Mouse (Mus musculus) G1E-ER4 (cell line): ENCODE measurements around the gene Lcn6. TPM values are rescaled to one million over a fixed set of nuclear protein-coding genes. Genes with fewer than 3 reads are reported as not detected.

ENCODE experiments used
- GATA1 ChIP-seq: IDR thresholded peaks from one replicate; pipeline ENCODE4 v1.8.0; 2012; ENCODE audit warnings: low read length, inconsistent platforms
- polyA plus RNA-seq: library from polyadenylated mRNA; stranded (reverse); fragments of >175 nt; gene quantifications from 2 replicates; pipeline ENCODE4 v1.2.3, GENCODE M21; 2012

Lcn6 gene
- polyA plus RNA-seq: not detected in 2 replicates

DNA sequence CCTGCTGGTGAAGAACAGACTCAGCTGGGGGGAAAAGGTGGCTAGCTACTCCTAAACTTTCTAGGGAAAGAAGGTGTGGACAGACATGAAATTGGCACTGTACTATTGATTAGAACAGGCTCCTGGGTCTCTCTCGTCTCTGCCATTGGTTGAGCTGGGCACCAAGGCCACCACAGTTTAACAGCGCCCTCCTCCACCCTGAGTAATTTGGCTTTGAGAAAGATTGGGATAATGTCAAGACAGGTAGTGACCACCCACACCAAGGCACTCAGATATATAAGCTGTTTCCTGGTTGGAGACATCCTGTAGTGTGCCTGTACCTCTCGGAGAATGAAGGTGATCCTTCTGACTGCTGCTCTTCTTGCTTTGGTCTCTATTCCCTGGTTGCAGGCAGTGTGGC, at the start of gene Lcn6:
TSS of gene Lcn6 (plus strand) at position 301 of the 400 bp plus-strand sequence.
- TF ChIP-seq GATA1: no peak

DNA sequence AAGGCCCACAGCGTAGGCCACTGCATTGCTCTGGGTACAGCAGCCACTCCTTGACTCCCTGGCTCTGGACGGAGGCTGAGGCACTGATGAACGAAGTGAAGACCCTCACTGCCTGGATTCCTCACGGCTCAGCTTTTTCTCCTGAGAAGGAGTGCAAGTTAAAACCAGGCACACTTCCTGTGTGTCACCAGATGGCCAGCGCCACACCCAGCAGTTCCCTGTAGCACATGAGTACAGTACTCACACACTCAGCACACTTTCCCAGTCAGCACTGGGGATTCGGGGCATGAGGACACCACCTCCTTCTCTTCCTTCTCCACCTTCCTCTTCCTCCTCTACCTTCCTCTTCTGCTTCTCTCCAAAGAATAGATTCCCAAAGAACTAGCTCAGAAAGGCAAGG, 48.8 kb upstream of the Lcn6 start, which contains the start of gene Fcna:
TSS of gene Fcna (minus strand) at position 220 of the 400 bp plus-strand sequence.
- TF ChIP-seq GATA1: no peak

DNA sequence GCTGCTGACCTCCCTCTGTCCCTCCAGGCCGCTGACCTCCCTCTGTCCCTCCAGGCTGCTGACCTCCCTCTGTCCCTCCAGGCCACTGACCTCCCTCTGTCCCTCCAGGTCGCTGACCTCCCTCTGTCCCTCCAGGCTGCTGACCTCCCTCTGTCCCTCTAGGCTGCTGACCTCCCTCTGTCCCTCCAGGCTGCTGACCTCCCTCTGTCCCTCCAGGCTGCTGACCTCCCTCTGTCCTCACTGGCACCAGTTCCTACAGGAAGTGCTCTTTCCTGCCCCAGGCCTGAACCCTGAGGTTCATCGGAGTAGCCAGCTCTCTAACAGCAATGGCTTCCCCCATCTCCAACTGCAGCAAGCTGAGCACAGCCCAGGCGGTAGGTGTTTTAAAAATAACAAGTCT, 47.8 kb upstream of the Lcn6 start:
- no peak for TF ChIP-seq GATA1

DNA sequence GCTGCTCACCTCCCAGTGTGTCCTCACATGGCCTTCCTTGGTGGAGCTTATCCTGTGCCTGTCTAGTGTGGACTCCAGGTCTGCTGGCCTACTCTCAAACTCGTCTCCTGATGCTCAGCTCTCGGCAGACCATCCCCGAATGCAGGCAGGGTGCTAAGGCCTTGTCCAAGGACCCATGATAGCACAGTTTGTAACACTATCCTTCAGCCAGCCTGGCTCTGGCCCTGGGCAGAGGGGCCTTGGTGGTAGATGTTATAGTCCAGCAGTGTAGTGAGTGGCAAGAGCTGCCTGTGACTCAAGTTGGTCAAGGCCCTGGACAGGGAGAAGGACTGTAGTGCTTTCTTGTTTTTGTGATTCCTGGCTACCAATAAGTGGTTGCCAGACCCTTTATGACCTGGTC, 43.0 kb upstream of the Lcn6 start:
- no peak for TF ChIP-seq GATA1

DNA sequence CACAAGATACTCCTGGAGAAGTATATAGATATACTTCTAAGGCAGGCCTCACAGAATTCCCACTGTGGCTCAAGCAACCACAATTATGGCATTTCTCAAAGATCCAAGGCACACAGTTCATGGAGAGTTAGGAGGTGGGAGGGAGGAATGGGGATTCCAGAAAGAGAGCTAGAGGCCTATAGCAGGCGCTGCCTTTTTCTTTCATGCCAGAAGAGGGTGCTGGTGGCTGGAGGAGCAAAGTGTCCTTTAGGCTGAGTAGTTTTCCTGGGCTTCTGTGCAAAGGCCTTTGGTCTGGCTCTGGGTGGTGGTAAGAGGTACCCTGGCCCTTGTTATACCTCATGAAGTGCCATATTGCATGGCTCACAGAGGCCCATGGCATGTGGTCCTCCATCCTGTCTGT, 42.5 kb upstream of the Lcn6 start:
- TF ChIP-seq GATA1: no peak

DNA sequence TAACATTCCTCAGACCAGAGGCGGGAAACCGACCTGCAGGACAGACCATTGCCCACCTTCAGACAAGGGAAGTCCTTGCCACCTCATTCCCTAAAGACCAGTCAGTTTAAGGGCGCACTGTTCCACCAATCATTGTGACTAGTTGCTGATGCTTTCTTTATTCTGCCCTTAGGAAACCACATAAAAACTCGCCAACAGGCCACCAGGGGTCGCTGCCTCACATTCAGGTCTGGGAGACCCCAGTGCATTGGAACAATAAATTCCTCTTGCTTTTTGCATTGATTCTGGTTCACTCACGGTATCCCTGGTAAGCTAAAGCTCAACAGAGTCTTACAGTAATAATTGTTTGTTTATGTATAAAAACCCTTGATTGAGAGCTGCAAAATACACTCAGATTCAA, 36.7 kb upstream of the Lcn6 start:
- no peak for TF ChIP-seq GATA1

DNA sequence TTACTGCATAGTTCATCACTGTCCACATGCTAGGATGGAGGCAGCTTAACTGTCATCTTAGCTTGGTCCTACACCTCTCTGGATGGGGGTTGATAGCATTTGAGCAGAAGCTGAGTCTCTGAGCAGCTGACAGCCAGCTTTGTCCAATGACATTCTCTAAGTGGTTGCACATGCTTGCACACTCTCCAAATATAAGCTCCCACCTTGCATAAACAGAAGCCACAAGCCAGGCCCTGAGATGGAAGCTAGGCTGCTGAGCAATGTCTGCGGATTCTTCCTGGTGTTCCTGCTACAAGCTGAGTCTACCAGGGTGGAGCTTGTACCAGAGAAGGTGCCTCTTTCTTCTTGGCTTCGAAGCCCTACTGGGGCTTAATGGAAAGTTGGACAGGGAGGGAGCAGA, 23.7 kb upstream of the Lcn6 start, which contains the start of gene Lcn8:
TSS of gene Lcn8 (plus strand) at position 219 of the 400 bp plus-strand sequence.
- TF ChIP-seq GATA1: no peak

DNA sequence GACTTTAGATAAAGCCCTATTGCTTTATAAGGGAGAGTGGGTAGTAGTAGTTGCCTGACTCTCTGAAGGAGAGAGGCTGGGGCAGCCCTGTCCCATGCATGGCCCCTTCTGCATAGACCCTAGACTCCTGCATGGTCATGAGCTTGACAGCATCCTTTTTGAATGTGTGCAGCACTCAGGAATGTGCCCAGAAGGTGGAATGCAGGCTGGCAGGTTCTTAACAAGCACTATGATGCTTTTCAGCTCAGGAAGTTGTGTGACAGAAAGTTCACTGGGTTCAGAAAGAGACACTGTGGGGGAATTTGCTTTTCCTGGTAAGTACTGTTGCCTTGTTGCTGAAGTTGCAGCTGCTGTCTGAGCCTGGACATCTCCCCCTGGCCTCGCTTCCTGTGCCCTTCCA, 22.1 kb upstream of the Lcn6 start:
- no peak for TF ChIP-seq GATA1

DNA sequence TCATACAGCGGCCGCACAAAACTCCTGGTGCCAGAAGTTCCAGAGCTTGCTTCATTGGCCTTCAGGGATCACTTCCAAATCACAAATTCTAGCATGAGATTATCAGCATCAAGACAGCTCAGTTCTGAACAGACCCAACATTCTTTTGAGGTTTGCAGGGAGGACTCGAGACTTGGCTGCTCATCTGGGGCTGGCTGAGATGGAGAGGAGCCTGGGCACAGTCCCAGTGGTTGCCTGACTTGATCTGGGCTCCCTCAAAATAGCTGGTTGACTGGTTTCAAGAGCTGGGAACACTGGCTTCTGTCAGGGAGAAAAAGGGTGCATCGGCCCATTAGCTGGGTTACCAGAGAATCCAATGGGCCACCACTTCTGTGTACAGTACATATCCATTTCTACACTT, 19.9 kb upstream of the Lcn6 start:
- no peak for TF ChIP-seq GATA1

DNA sequence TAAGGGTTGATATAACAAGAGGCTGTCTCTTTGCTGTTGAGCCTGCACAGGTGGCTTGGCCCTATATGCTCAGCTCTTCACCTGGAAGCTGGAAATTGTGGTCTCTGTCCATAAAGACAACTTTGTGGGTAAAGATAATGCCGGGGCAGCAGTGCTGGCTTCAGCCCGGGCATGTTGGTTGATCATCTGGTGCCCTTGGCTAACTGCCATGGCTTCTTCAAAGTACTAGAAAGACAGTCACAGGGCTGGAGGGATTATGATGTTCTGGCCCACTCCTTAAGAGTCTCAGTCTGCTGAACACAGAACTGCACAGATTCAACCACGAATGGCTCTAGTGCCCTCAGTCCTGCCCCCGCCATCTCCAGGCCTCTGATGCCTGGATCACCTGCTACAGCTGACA, 19.3 kb upstream of the Lcn6 start:
- TF ChIP-seq GATA1: no peak

DNA sequence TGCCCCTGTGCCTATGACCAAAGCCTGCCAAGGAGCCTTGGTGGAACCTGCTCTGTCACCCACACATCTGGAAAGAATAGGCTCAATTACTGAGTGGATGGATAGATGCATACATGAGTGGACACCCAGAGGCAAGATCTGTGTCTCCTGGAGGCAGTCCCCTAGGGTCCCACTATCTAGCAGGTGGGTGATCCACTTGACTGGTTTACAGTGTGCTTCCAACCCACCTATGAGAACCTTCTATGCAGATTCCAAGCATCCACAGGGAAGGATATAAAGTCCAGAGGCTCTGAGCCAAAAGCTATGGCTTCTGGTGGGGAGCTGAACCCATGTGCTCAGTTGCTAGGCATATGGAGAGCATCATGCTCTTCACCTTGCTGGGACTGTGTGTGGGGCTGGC, 18.9 kb upstream of the Lcn6 start, which contains the start of gene Lcn5:
TSS of gene Lcn5 (plus strand) at position 301 of the 400 bp plus-strand sequence.
- TF ChIP-seq GATA1: no peak

DNA sequence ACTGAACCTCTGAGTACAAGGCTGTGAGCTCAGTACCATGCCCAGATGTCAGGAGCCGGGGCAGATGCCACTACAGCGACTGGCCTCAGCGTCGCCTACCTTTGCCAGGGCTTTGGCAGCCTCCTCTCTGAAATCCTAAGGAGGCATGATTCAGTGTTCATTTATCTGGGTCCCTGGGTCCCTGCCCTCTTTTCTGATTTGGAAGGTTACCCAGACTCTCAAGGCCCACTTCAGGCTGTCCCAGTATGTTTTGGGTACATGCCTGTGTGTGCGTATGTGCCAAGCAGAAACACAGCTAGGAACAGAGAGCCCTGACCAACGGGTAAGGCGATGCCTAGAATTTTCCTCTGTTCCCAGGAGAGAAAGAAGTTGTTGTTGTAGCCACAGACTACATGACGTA, 16.3 kb upstream of the Lcn6 start:
- TF ChIP-seq GATA1: no peak

DNA sequence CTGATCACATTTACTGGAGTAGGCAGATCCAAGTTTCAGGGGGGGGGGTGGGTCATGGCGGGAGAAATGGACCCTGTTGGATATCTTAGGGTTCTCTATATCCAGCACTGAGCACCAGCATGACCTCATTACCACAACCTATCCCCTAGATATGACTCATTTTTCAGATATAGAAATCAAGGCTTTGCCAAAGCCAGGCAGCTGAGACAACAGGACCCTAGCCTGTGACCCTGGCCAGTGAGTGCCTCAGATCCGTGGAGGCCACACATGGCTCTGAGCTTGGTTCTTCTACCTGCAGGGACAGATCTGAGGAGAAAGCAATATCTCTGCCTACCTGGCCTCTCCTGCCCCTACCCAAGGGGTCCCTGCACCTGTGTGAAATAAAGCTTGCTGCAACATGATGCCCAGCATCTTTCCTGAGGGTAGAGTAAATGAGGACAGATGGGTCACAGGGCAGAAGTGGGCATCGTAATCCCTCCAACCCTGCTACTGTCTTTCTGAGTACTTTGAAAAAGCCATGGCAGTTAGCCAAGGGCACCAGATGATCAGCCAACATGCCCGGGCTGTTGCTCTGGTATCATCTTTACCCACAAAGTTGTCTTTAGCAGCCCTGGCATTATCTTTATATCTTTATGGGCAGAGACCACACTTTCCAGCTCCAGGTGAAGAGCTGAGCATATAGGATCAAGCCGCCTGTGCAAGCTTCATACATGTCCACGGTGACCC, 15.2 kb upstream of the Lcn6 start:
- no peak for TF ChIP-seq GATA1

DNA sequence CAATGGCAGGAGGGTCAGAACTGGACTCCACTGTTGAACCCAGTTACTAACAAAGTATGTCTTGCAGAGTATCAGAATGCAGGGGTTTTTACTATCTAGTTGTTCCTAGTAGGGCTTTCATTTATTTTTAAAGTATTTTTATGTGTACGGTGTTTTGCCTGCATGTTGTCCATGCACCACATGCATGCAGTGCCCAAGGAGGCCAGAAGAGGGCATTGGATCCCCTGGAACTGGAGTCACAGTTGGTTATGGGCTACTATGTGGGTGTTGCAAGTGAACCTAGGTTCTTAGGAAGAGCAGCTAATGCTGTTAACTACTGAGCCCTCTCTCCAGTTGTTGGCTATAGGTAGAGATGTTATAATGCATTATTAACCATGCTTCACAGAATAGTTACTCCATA, 13.1 kb upstream of the Lcn6 start:
- TF ChIP-seq GATA1: no peak

DNA sequence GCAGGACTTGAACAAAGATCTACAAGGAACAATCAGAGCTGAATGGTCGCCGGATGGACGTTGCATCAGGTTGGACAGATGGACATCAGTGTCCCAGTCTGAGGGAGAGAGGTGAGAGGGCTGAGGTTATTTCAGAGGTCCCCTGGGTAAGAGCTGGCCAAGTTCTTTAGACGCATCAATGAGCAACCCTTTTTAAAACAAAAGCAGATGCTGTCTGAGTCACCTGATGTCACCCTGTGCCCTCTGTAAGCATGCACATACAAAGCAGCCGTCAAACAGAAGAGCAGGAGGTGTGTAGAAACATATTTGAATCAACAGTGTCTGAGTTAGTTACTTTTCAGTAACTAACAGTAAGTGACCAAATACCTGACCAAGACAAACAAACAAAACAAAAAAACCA, 12.5 kb upstream of the Lcn6 start:
- TF ChIP-seq GATA1: no peak

DNA sequence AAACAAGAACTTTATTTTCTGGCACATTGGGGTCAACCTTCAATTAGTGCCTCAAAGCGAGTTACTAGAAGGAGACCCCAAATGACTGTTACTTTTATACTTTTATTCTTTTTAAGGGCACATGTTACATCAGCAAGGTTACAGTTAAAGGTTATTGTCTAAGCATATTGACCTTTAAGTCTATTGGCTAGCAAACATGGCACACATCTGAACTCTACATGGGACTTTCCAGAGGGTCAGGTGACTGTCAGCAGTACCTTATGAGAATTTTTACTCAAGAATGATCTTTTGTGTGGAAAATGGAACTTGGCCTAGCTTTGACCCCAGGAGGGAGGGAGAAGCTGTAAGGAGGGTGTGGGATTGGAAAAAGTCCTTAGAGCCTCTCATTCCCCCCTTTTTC, 10.1 kb upstream of the Lcn6 start:
- no peak for TF ChIP-seq GATA1

DNA sequence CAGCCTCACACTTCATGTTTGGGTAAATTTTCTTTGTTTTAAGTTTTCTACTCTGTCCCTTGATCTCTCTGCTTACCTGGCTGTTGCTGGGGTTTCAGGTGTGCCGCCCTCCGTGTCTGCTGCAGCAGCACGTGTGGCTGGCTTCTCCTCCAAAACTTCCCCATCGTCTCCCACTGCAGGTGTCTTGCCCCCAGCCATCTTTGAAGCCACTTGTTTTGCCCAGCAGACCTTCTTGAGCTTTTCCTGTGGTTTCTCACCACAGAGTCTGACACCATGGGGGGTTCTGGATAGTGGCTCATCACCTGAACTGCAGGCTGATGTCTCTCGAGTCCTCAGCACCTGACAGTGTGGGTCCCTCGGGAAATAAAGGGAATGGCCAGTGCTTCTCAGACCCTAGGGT, 3.0 kb downstream of the Lcn6 start:
- no peak for TF ChIP-seq GATA1
